Mouse (Mus musculus): ENCODE data around the gene Gm29776.

GRCm38 (mm10) chr14:54721711-54722110 is 23.1 kb upstream of the Gm29776 start:
- no peak for TF ChIP-seq CTCF (IDR thresholded peaks at IDR 0.05; ENCODE audit: low read depth)
- TF ChIP-seq EP300 (IDR thresholded peaks at IDR 0.05; ENCODE audit: low read depth): no peak

Measured in heart, postnatal 0 days (tissue).